Mouse (Mus musculus): ENCODE measurements around the gene Cercam.

The Cercam gene

GRCm38 (mm10) chr2:29868949-29869645 is at the start of gene Cercam:
Cercam (plus strand) TSS chr2:29869164.
- DNase-seq (ENCODE audit: low read depth in 2 of 2, low spot score in 2 of 2), result peak; percentile 74 to 80

- no peak for DNase-seq (ENCODE audit: low read depth in 2 of 2, low spot score in 2 of 2)
Observed at GRCm38 (mm10) chr2:29819363-29819762, 49.6 kb upstream of the Cercam start.

GRCm38 (mm10) chr2:29820025-29820817 is 48.7 kb upstream of the Cercam start, which contains the start of gene Urm1:
Urm1 (plus strand) TSS chr2:29820075.
- DNase-seq (ENCODE audit: low read depth in 2 of 2, low spot score in 2 of 2), result peak in 1 of 2 experiments; percentile 28

GRCm38 (mm10) chr2:29826318-29826925 is 42.5 kb upstream of the Cercam start:
- DNase-seq (ENCODE audit: low read depth in 2 of 2, low spot score in 2 of 2), result no peak

- DNase-seq (ENCODE audit: low read depth in 2 of 2, low spot score in 2 of 2), result peak; percentile 89 to 90
Observed at GRCm38 (mm10) chr2:29826926-29827708, 41.8 kb upstream of the Cercam start.

- no peak for DNase-seq (ENCODE audit: low read depth in 2 of 2, low spot score in 2 of 2)
Observed at GRCm38 (mm10) chr2:29827709-29828024, 41.3 kb upstream of the Cercam start.

GRCm38 (mm10) chr2:29831106-29831505 is 37.9 kb upstream of the Cercam start:
- no peak for DNase-seq (ENCODE audit: low read depth in 2 of 2, low spot score in 2 of 2)

GRCm38 (mm10) chr2:29833796-29834195 is 35.2 kb upstream of the Cercam start:
- DNase-seq (ENCODE audit: low read depth in 2 of 2, low spot score in 2 of 2), result no peak

GRCm38 (mm10) chr2:29835391-29835899 is 33.5 kb upstream of the Cercam start:
- no peak for DNase-seq (ENCODE audit: low read depth in 2 of 2, low spot score in 2 of 2)

- DNase-seq (ENCODE audit: low read depth in 2 of 2, low spot score in 2 of 2), result no peak
Observed at GRCm38 (mm10) chr2:29839460-29839859, 29.5 kb upstream of the Cercam start.

GRCm38 (mm10) chr2:29843231-29844105 is 25.5 kb upstream of the Cercam start:
- no peak for DNase-seq (ENCODE audit: low read depth in 2 of 2, low spot score in 2 of 2)

- DNase-seq (ENCODE audit: low read depth in 2 of 2, low spot score in 2 of 2), result no peak
Observed at GRCm38 (mm10) chr2:29844115-29844514, 24.8 kb upstream of the Cercam start.

GRCm38 (mm10) chr2:29844661-29845060 is 24.3 kb upstream of the Cercam start:
- no peak for DNase-seq (ENCODE audit: low read depth in 2 of 2, low spot score in 2 of 2)

GRCm38 (mm10) chr2:29845636-29846035 is 23.3 kb upstream of the Cercam start:
- DNase-seq (ENCODE audit: low read depth in 2 of 2, low spot score in 2 of 2), result no peak

- no peak for DNase-seq (ENCODE audit: low read depth in 2 of 2, low spot score in 2 of 2)
Observed at GRCm38 (mm10) chr2:29846061-29846853, 22.7 kb upstream of the Cercam start.

- DNase-seq (ENCODE audit: low read depth in 2 of 2, low spot score in 2 of 2), result no peak
Observed at GRCm38 (mm10) chr2:29846911-29847310, 22.1 kb upstream of the Cercam start.

GRCm38 (mm10) chr2:29849041-29849440 is 19.9 kb upstream of the Cercam start:
- no peak for DNase-seq (ENCODE audit: low read depth in 2 of 2, low spot score in 2 of 2)

GRCm38 (mm10) chr2:29849841-29850480 is 19.0 kb upstream of the Cercam start:
- DNase-seq (ENCODE audit: low read depth in 2 of 2, low spot score in 2 of 2), result no peak

GRCm38 (mm10) chr2:29852957-29853485 is 15.9 kb upstream of the Cercam start:
- no peak for DNase-seq (ENCODE audit: low read depth in 2 of 2, low spot score in 2 of 2)

All from CD8-positive naive resting alpha-beta T cell, adult 2 months (primary cell).